In genomic region chr11:74574768-74575434, GRCm38 (mm10) we compare ENCODE assay signal across 17 mouse cellular contexts. TPM values are rescaled to one million over a fixed set of nuclear protein-coding genes. Genes with fewer than 3 reads are reported as not detected.
DNase-seq lines count a peak whose midpoint lies in the region; ATAC-seq lines count a peak whose summit lies in the region.
"Had no signal": no experiment of that assay in that cellular context is flagged by ENCODE, and none has a peak within 500 bp of the region (broad histone marks: within the 10 kb centered on the region; RNA-seq: fewer than 3 reads in every experiment).

No protein-coding gene starts in this region.

- intact Hi-C loops in left cerebral cortex, postnatal 10 days (cut with DNase I), result no loop called here

- ATAC-seq in megakaryocyte progenitor cell, adult 5-6 weeks (replicated peaks; ENCODE audit: poor library complexity), result peak; percentile 4; the same call in 1 of the 2 replicates
- ATAC-seq: forebrain, embryonic 15.5 days; midbrain, embryonic 13.5 days had no signal

- DNase-seq in cerebellum, adult 11-12 months, result peak; percentile 27
- no peak for DNase-seq in cerebellum, adult 11 months
- peak; percentile 51 for DNase-seq in NIH3T3 (ENCODE audit: low read depth)
- DNase-seq in liver, result peak; percentile 56
- no peak for DNase-seq in embryo, embryonic 10 days (ENCODE audit: low spot score)
- no peak for DNase-seq in right cerebral cortex, adult 18-20 months
- DNase-seq in left cerebral cortex, postnatal 10 days (ENCODE audit: extremely low spot score in 1 of 2, low spot score in 2 of 2), result no peak
- DNase-seq: cerebellum, postnatal 25 days; heart, postnatal 36 days; kidney, adult 8-10 months; kidney, postnatal 36 days; left cerebral cortex, postnatal 4 days; lung, adult 18-20 months; thymus, adult 2 months had no signal

RNA-seq across cellular contexts. Expression of gene Rap1gap2, which starts 35.8 kb away (rescaled TPM):
- 1.1 and 1.4 TPM in 2 replicates for total RNA-seq in megakaryocyte progenitor cell, adult 5-6 weeks (2015)
- 1.3 TPM in 2 replicates for total RNA-seq in megakaryocyte progenitor cell, adult 5-6 weeks (2017)
- 100 to 1,000 TPM; 135 to 139 TPM for total RNA-seq in left cerebral cortex, postnatal 10 days (2021)

RNA-seq across cellular contexts. Expression of gene Ccdc92b, which starts 44.5 kb away (rescaled TPM):
- total RNA-seq in megakaryocyte progenitor cell, adult 5-6 weeks (2015), result 0.05 TPM in 1 of 2 replicates, not detected in the other
- total RNA-seq in megakaryocyte progenitor cell, adult 5-6 weeks (2017), result 0.10 TPM in 1 of 2 replicates, not detected in the other
- 10 to 100 TPM; 19.2 to 20.8 TPM for total RNA-seq in left cerebral cortex, postnatal 10 days (2021)

Comparison
In these comparisons a context has a peak if more than half of its experiments do, and no peak if none do; other contexts are left out.
1. DNase-seq: peak in cerebellum, adult 11-12 months (single experiment), NIH3T3 (single experiment) and liver (single experiment); none in cerebellum, adult 11 months (single experiment), embryo, embryonic 10 days (single experiment), right cerebral cortex, adult 18-20 months (single experiment) and left cerebral cortex, postnatal 10 days (0 of 2).
2. RNA of gene Rap1gap2, which starts 35.8 kb away (total RNA-seq): 135 to 139 TPM in left cerebral cortex, postnatal 10 days; 1.1 to 1.4 TPM in megakaryocyte progenitor cell, adult 5-6 weeks; every median in the first group is over 10 times any median in the second.
3. RNA of gene Ccdc92b, which starts 44.5 kb away (total RNA-seq): 19.2 to 20.8 TPM in left cerebral cortex, postnatal 10 days; 0.05 to 0.10 TPM in megakaryocyte progenitor cell, adult 5-6 weeks; every median in the first group is over 10 times any median in the second.